Mouse (Mus musculus) heart, embryonic 16.5 days (tissue): Measurements from ENCODE around the gene Rbpj. TPM values are rescaled to one million over a fixed set of nuclear protein-coding genes. Genes with fewer than 3 reads are reported as not detected.

Source experiments
- ATAC-seq: fragments of 200-750 bp; cut with Nextera tagmentation; replicated peaks from 2 replicates; pipeline ENCODE4 v1.8.0; 2017; ENCODE audit warnings: moderate number of reproducible peaks; ENCODE audit not compliant: insufficient read depth, low FRiP score; ENCODE audit errors: extremely low read depth
- H3K27ac ChIP-seq: fragments of 300-500 bp; sonication (generic); 2 replicates; pipeline ENCODE4 v1.5.1; 2014; ENCODE audit warnings: mild to moderate bottlenecking, low read length, control low read depth, moderate library complexity
- H3K27me3 ChIP-seq: fragments of 300-500 bp; sonication (generic); 2 replicates; pipeline ENCODE4 v1.6.1; 2014; ENCODE audit warnings: low read length, mixed read lengths; ENCODE audit not compliant: control insufficient read depth, insufficient read depth
- H3K36me3 ChIP-seq: fragments of 300-500 bp; sonication (generic); 2 replicates; pipeline ENCODE4 v1.6.1; 2014; ENCODE audit not compliant: control insufficient read depth, insufficient read depth
- H3K4me1 ChIP-seq: fragments of 300-500 bp; sonication (generic); 2 replicates; pipeline ENCODE4 v1.6.1; 2014; ENCODE audit warnings: low read length, mixed read lengths; ENCODE audit not compliant: control insufficient read depth, insufficient read depth
- H3K4me2 ChIP-seq: fragments of 300-500 bp; sonication (generic); 2 replicates; pipeline ENCODE4 v1.6.1; 2014; ENCODE audit warnings: low read depth, mild to moderate bottlenecking, control low read depth, low read length
- H3K4me3 ChIP-seq: fragments of 300-500 bp; sonication (generic); 2 replicates; pipeline ENCODE4 v1.5.1; 2014; ENCODE audit warnings: mild to moderate bottlenecking, control low read depth, low read length
- H3K9ac ChIP-seq: fragments of 300-500 bp; sonication (generic); 2 replicates; pipeline ENCODE4 v1.6.1; 2014; ENCODE audit warnings: low read length, control low read depth
- H3K9me3 ChIP-seq: fragments of 300-500 bp; sonication (generic); replicated peaks from 2 replicates; pipeline ENCODE4 v1.6.1; 2016; ENCODE audit warnings: low read length; ENCODE audit not compliant: control insufficient read depth
- WGBS: fragments of 180-500 bp; shearing (Covaris S2); extraction: QIAGEN DNeasy Blood & Tissue Kit; methylation state at CpG from one replicate; pipeline ENCODE4 v1.1.7; 2014; 5-methylcytosine and 5-hydroxymethylcytosine counted together
- polyA plus RNA-seq: library from polyadenylated mRNA; unstranded; fragments of >200 nt; fragmentation: Nextera tagmentation; extraction: Ambion mirVana; gene quantifications from 2 replicates; pipeline ENCODE4 v1.2.1, GENCODE M21; 2015

Rbpj gene
- polyA plus RNA-seq, 1 experiment from 2014 or later: 20.3 TPM

- Histone ChIP-seq H3K9me3 (no peaks in the 10 kb centered on the region), H3K4me2 (no peak overlapping the region), H3K36me3 (no peaks in the 10 kb centered on the region), H3K4me3 (no peak overlapping the region), H3K27ac (no peak overlapping the region), H3K9ac (no peak overlapping the region), H3K27me3 (no peaks in the 10 kb centered on the region), H3K4me1 (no peaks in the 10 kb centered on the region)
- WGBS: 43% methylated on average over 3 of the region's 3 CpGs
- no peak for ATAC-seq
Observed at GRCm38 (mm10) chr5:53636795-53637194, 170.8 kb downstream of the Rbpj start.

GRCm38 (mm10) chr5:53637206-53637605, 171.3 kb downstream of the Rbpj start:
- no peak for ATAC-seq
- no peak overlapping the region for H3K4me3 ChIP-seq
- H3K27ac ChIP-seq: no peak overlapping the region
- H3K9me3 ChIP-seq: no peaks in the 10 kb centered on the region
- no peak overlapping the region for H3K4me2 ChIP-seq
- H3K36me3 ChIP-seq: peaks cover 1% of the 10 kb centered on the region
- H3K27me3 ChIP-seq: no peaks in the 10 kb centered on the region
- no peaks in the 10 kb centered on the region for H3K4me1 ChIP-seq
- H3K9ac ChIP-seq: no peak overlapping the region
- WGBS: 78% methylated on average over 3 of the region's 3 CpGs

- Histone ChIP-seq H3K4me2 (no peak overlapping the region), H3K9me3 (no peaks in the 10 kb centered on the region), H3K27ac (no peak overlapping the region), H3K4me3 (no peak overlapping the region), H3K9ac (no peak overlapping the region), H3K27me3 (no peaks in the 10 kb centered on the region), H3K4me1 (no peaks in the 10 kb centered on the region), H3K36me3 (peaks cover 10% of the 10 kb centered on the region)
- ATAC-seq: no peak
- 67% methylated on average over 3 of the region's 3 CpGs for WGBS
Observed at GRCm38 (mm10) chr5:53638647-53639046, 172.7 kb downstream of the Rbpj start.

GRCm38 (mm10) chr5:53646669-53647068, 180.7 kb downstream of the Rbpj start:
- H3K9ac ChIP-seq: no peak overlapping the region
- no peak overlapping the region for H3K4me2 ChIP-seq
- no peak overlapping the region for H3K4me3 ChIP-seq
- 88% methylated on average over 4 of the region's 9 CpGs for WGBS
- no peaks in the 10 kb centered on the region for H3K27me3 ChIP-seq
- peaks cover 27% of the 10 kb centered on the region for H3K36me3 ChIP-seq
- no peak overlapping the region for H3K27ac ChIP-seq
- no peaks in the 10 kb centered on the region for H3K4me1 ChIP-seq
- no peaks in the 10 kb centered on the region for H3K9me3 ChIP-seq
- no peak for ATAC-seq

- H3K36me3 ChIP-seq: peaks cover 27% of the 10 kb centered on the region
- no peak overlapping the region for H3K4me3 ChIP-seq
- no peaks in the 10 kb centered on the region for H3K27me3 ChIP-seq
- no peak for ATAC-seq
- no peak overlapping the region for H3K4me2 ChIP-seq
- no peak overlapping the region for H3K27ac ChIP-seq
- WGBS: 87% methylated on average over 2 of the region's 2 CpGs
- H3K4me1 ChIP-seq: no peaks in the 10 kb centered on the region
- no peak overlapping the region for H3K9ac ChIP-seq
- H3K9me3 ChIP-seq: no peaks in the 10 kb centered on the region
Observed at GRCm38 (mm10) chr5:53647358-53647757, 181.4 kb downstream of the Rbpj start.

- Histone ChIP-seq H3K4me2 (no peak overlapping the region), H3K9me3 (no peaks in the 10 kb centered on the region), H3K27ac (no peak overlapping the region), H3K9ac (no peak overlapping the region), H3K27me3 (no peaks in the 10 kb centered on the region), H3K4me3 (no peak overlapping the region), H3K4me1 (no peaks in the 10 kb centered on the region), H3K36me3 (peaks cover 3% of the 10 kb centered on the region; the same call in 1 of the 2 replicates)
- ATAC-seq: no peak
- WGBS: 28% methylated on average over 1 of the region's 1 CpGs
Observed at GRCm38 (mm10) chr5:53656596-53656995, 190.6 kb downstream of the Rbpj start.

- H3K4me2 ChIP-seq: no peak overlapping the region
- H3K36me3 ChIP-seq: no peaks in the 10 kb centered on the region
- no peak overlapping the region for H3K9ac ChIP-seq
- H3K9me3 ChIP-seq: no peaks in the 10 kb centered on the region
- no peaks in the 10 kb centered on the region for H3K27me3 ChIP-seq
- 84% methylated on average over 6 of the region's 6 CpGs for WGBS
- no peak for ATAC-seq
- H3K4me3 ChIP-seq: no peak overlapping the region
- H3K27ac ChIP-seq: no peak overlapping the region
- no peaks in the 10 kb centered on the region for H3K4me1 ChIP-seq
Observed at GRCm38 (mm10) chr5:53657925-53658324, 192.0 kb downstream of the Rbpj start.

GRCm38 (mm10) chr5:53661508-53661907, 195.6 kb downstream of the Rbpj start:
- Histone ChIP-seq H3K27ac (no peak overlapping the region), H3K27me3 (no peaks in the 10 kb centered on the region), H3K4me1 (no peaks in the 10 kb centered on the region), H3K9ac (no peak overlapping the region), H3K36me3 (no peaks in the 10 kb centered on the region), H3K4me3 (no peak overlapping the region), H3K9me3 (no peaks in the 10 kb centered on the region), H3K4me2 (no peak overlapping the region)
- no peak for ATAC-seq
- 77% methylated on average over 2 of the region's 2 CpGs for WGBS

GRCm38 (mm10) chr5:53662413-53662812, 196.5 kb downstream of the Rbpj start:
- Histone ChIP-seq H3K36me3 (no peaks in the 10 kb centered on the region), H3K9me3 (no peaks in the 10 kb centered on the region), H3K4me2 (no peak overlapping the region), H3K9ac (no peak overlapping the region), H3K4me3 (no peak overlapping the region), H3K27ac (no peak overlapping the region), H3K27me3 (no peaks in the 10 kb centered on the region), H3K4me1 (no peaks in the 10 kb centered on the region)
- 14% methylated on average over 1 of the region's 1 CpGs for WGBS
- no peak for ATAC-seq

GRCm38 (mm10) chr5:53663665-53664064, 197.7 kb downstream of the Rbpj start:
- Histone ChIP-seq H3K4me1 (no peaks in the 10 kb centered on the region), H3K27ac (no peak overlapping the region), H3K9me3 (no peaks in the 10 kb centered on the region), H3K4me2 (no peak overlapping the region), H3K9ac (no peak overlapping the region), H3K36me3 (no peaks in the 10 kb centered on the region), H3K27me3 (no peaks in the 10 kb centered on the region), H3K4me3 (no peak overlapping the region)
- no peak for ATAC-seq
